Mouse (Mus musculus): ENCODE results near the gene Stx18. TPM values are rescaled to one million over a fixed set of nuclear protein-coding genes. Genes with fewer than 3 reads are reported as not detected.

Gene Stx18
- polyA plus RNA-seq, 1 experiment from 2014 or later, result 27.4 TPM

DNA sequence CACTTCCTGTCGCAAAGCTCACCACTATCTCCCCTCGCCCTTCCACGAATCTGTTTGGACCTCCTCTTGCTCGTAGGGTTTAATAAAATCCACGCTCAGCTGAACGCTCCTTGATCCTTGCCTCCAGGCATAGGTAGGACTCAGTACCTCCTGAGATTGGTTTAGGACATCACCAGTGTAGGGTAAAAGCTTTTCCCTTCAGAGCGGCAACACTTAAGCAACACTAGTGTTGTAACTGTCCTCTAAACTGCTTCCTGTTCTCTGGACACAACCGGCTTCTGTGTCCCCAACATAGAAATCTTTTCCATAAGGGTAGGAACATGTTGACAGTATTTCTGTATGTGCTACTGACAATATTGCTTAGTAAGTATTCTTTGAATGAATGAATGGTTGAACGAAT is 1.3 kb downstream of the Stx18 start:
- Histone ChIP-seq H3K4me1 (replicated peaks) (peaks cover 10% of the 10 kb centered on the region), H3K27me3 (no peaks in the 10 kb centered on the region), H3K9ac (peak overlapping the region; percentile 88), H3K9me3 (replicated peaks) (no peaks in the 10 kb centered on the region), H3K27ac (no peak overlapping the region), H3K4me2 (peak overlapping the region; percentile 86), H3K36me3 (0 out of 2 replicates have a peak, but pooled peaks cover 7% of the 10 kb centered on the region), H3K4me3 (peak overlapping the region; percentile 99)
- WGBS, result 20% methylated on average over 9 of the region's 9 CpGs
- ATAC-seq (replicated peaks; ENCODE audit: insufficient number of reproducible peaks, insufficient read depth, low FRiP score, low read depth), result no peak

GRCm38 (mm10) chr5:38044923-38045322 is 6.4 kb downstream of the Stx18 start:
- peaks cover 3% of the 10 kb centered on the region for H3K4me1 ChIP-seq (replicated peaks)
- H3K36me3 ChIP-seq, result 0 out of 2 replicates have a peak, but pooled peaks cover 7% of the 10 kb centered on the region
- H3K4me3 ChIP-seq, result no peak overlapping the region
- 55% methylated on average over 2 of the region's 2 CpGs for WGBS
- H3K9ac ChIP-seq, result no peak overlapping the region
- no peak overlapping the region for H3K27ac ChIP-seq
- no peak overlapping the region for H3K4me2 ChIP-seq
- ATAC-seq (replicated peaks; ENCODE audit: insufficient number of reproducible peaks, insufficient read depth, low FRiP score, low read depth), result no peak
- H3K9me3 ChIP-seq (replicated peaks), result no peaks in the 10 kb centered on the region
- H3K27me3 ChIP-seq, result no peaks in the 10 kb centered on the region

DNA sequence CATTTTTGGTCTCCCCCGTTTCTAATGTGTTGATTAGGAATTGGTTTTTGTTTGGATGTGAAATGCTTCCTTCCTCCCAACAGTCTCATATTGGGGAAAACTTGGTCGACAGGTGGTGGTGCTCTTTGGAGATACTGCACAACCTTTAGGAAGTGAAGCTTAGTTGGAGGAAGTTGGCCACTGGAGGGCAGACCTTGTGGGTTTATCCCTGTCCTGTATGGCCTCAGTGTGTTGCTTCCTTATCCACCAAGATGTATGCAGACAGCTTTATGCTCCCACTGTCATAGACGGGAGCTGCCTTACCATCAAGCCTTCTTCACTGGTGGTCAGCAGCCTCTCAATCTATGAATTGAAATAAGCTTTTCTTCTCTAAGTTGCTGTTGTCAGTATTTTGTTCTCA is 9.6 kb downstream of the Stx18 start:
- no peak overlapping the region for H3K4me2 ChIP-seq

GRCm38 (mm10) chr5:38061051-38061450 is 22.5 kb downstream of the Stx18 start:
- ATAC-seq (replicated peaks; ENCODE audit: insufficient number of reproducible peaks, insufficient read depth, low FRiP score, low read depth), result no peak
- H3K9me3 ChIP-seq (replicated peaks), result no peaks in the 10 kb centered on the region
- 73% methylated on average over 2 of the region's 2 CpGs for WGBS

More for the DNA sequence above, 9.6 kb downstream of the Stx18 start:
- Histone ChIP-seq H3K27ac (no peak overlapping the region), H3K9ac (no peak overlapping the region), H3K4me3 (no peak overlapping the region), H3K27me3 (no peaks in the 10 kb centered on the region), H3K9me3 (replicated peaks) (no peaks in the 10 kb centered on the region), H3K36me3 (0 out of 2 replicates have a peak, but pooled peaks cover 3% of the 10 kb centered on the region), H3K4me1 (replicated peaks) (no peaks in the 10 kb centered on the region)
- WGBS, result 41% methylated on average over 3 of the region's 3 CpGs
- ATAC-seq (replicated peaks; ENCODE audit: insufficient number of reproducible peaks, insufficient read depth, low FRiP score, low read depth), result no peak

DNA sequence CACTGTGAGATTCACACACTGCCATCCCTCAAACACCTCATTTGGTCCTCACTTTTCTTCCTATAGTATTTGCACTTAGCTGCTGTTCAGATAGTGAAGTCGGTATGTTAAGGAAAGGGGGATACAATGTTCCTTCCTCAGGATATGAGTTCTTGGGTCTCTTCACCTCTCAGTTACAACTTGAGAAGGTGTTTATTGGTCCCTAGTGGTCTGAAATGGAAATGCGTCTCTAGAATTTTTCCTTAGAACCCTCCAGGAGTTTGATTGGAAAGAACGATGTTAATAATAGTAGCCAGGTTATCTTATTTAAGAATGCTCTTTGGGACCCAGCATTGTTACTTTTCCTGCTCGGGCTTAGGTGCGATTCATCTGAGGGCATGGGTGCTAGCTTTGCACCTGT is 24.2 kb downstream of the Stx18 start:
- Histone ChIP-seq H3K9me3 (replicated peaks) (no peaks in the 10 kb centered on the region), H3K4me3 (no peak overlapping the region), H3K4me2 (no peak overlapping the region), H3K36me3 (no peaks in the 10 kb centered on the region), H3K27ac (no peak overlapping the region), H3K9ac (no peak overlapping the region), H3K4me1 (replicated peaks) (no peaks in the 10 kb centered on the region), H3K27me3 (no peaks in the 10 kb centered on the region)
- no peak for ATAC-seq (replicated peaks; ENCODE audit: insufficient number of reproducible peaks, insufficient read depth, low FRiP score, low read depth)
- 19% methylated on average over 5 of the region's 5 CpGs for WGBS

More at GRCm38 (mm10) chr5:38061051-38061450, 22.5 kb downstream of the Stx18 start:
- H3K27ac ChIP-seq, result no peak overlapping the region
- no peak overlapping the region for H3K9ac ChIP-seq
- H3K27me3 ChIP-seq, result no peaks in the 10 kb centered on the region
- H3K4me2 ChIP-seq, result no peak overlapping the region
- no peak overlapping the region for H3K4me3 ChIP-seq
- no peaks in the 10 kb centered on the region for H3K4me1 ChIP-seq (replicated peaks)
- no peaks in the 10 kb centered on the region for H3K36me3 ChIP-seq

DNA sequence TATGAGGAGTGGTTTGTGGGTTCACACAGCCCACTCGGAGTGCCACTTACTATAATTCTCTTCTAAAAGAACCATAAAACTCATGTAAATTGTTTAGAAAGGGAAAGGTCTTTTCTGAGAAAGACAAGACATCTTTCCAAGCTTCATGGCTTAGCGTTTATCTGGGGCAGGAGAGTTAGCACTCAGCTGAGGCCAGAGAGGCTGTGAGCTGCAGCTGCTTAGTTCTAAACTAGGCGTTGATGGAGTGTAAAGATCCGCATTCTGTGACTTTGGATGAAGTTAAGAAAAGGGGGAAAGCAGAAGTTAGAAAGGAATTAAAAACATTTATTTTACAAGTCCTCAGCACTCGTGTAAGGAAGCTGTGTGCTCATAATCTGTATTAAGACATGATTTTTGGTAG is 24.8 kb downstream of the Stx18 start:
- Histone ChIP-seq H3K36me3 (no peaks in the 10 kb centered on the region), H3K9ac (no peak overlapping the region), H3K4me3 (no peak overlapping the region), H3K27me3 (no peaks in the 10 kb centered on the region), H3K27ac (no peak overlapping the region), H3K9me3 (replicated peaks) (no peaks in the 10 kb centered on the region), H3K4me1 (replicated peaks) (no peaks in the 10 kb centered on the region), H3K4me2 (no peak overlapping the region)
- ATAC-seq (replicated peaks; ENCODE audit: insufficient number of reproducible peaks, insufficient read depth, low FRiP score, low read depth), result no peak
- WGBS, result 66% methylated on average over 5 of the region's 5 CpGs

- no peak for ATAC-seq (replicated peaks; ENCODE audit: insufficient number of reproducible peaks, insufficient read depth, low FRiP score, low read depth)
- Histone ChIP-seq H3K4me3 (no peak overlapping the region), H3K9me3 (replicated peaks) (no peaks in the 10 kb centered on the region), H3K27me3 (no peaks in the 10 kb centered on the region), H3K4me1 (replicated peaks) (no peaks in the 10 kb centered on the region), H3K9ac (no peak overlapping the region), H3K27ac (no peak overlapping the region), H3K4me2 (no peak overlapping the region), H3K36me3 (no peaks in the 10 kb centered on the region)
- 86% methylated on average over 4 of the region's 4 CpGs for WGBS
Measured at GRCm38 (mm10) chr5:38064043-38064575, 25.6 kb downstream of the Stx18 start.

GRCm38 (mm10) chr5:38064701-38065100 is 26.2 kb downstream of the Stx18 start:
- no peak overlapping the region for H3K27ac ChIP-seq
- no peak overlapping the region for H3K4me3 ChIP-seq
- 51% methylated on average over 5 of the region's 5 CpGs for WGBS
- no peaks in the 10 kb centered on the region for H3K36me3 ChIP-seq
- H3K4me1 ChIP-seq (replicated peaks), result no peaks in the 10 kb centered on the region
- H3K4me2 ChIP-seq, result no peak overlapping the region
- ATAC-seq (replicated peaks; ENCODE audit: insufficient number of reproducible peaks, insufficient read depth, low FRiP score, low read depth), result no peak
- no peak overlapping the region for H3K9ac ChIP-seq
- H3K27me3 ChIP-seq, result no peaks in the 10 kb centered on the region
- H3K9me3 ChIP-seq (replicated peaks), result no peaks in the 10 kb centered on the region

- WGBS, result 75% methylated on average over 2 of the region's 2 CpGs
Measured at GRCm38 (mm10) chr5:38065454-38065853, 26.9 kb downstream of the Stx18 start.

DNA sequence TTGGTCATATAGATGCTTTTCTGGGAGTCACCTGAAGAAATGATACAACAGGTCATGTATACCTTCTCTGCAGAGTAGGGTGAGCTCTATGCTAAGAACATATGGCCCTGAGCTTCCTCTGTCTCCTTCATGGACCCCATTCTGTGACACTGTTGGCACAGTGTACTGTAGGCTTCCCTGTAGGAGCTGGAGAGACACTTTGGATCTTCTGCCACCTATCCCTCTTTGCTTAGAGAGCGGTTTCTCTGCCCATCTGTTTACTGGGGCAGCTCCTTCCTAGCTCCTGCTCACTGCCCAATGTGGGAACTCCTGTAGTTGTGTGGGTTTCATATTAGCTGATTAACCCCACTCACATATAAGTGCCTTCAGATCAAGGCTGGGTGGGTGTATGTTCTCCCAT is 28.1 kb downstream of the Stx18 start:
- Histone ChIP-seq H3K27me3 (no peaks in the 10 kb centered on the region), H3K36me3 (no peaks in the 10 kb centered on the region), H3K9ac (no peak overlapping the region), H3K4me2 (no peak overlapping the region), H3K4me1 (replicated peaks) (no peaks in the 10 kb centered on the region), H3K27ac (no peak overlapping the region), H3K4me3 (no peak overlapping the region), H3K9me3 (replicated peaks) (no peaks in the 10 kb centered on the region)
- 100% methylated on average over 1 of the region's 1 CpGs for WGBS
- no peak for ATAC-seq (replicated peaks; ENCODE audit: insufficient number of reproducible peaks, insufficient read depth, low FRiP score, low read depth)

More at GRCm38 (mm10) chr5:38065454-38065853, 26.9 kb downstream of the Stx18 start:
- Histone ChIP-seq H3K4me3 (no peak overlapping the region), H3K9ac (no peak overlapping the region), H3K4me2 (no peak overlapping the region), H3K4me1 (replicated peaks) (no peaks in the 10 kb centered on the region), H3K27ac (no peak overlapping the region), H3K9me3 (replicated peaks) (no peaks in the 10 kb centered on the region), H3K36me3 (no peaks in the 10 kb centered on the region), H3K27me3 (no peaks in the 10 kb centered on the region)
- no peak for ATAC-seq (replicated peaks; ENCODE audit: insufficient number of reproducible peaks, insufficient read depth, low FRiP score, low read depth)

DNA sequence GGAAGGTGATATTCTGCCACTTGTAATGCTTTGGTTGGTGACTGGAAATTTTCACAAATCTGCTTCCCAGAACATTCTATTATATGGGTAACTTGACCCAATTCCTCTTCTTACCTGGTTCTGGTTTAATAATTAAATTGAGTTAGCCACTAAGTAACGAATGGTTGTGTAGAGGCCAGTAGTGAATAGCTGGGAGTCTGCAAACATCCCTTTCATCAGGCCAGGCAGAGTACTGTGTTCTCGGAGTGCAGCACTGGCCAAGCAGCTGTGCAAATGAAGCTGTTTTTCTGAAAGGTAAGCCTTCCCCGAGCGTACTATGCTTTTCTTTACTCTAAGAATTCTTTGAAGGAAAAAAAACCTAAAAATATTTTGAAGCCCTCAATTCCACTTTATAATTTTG is 37.8 kb downstream of the Stx18 start:
- WGBS, result 83% methylated on average over 4 of the region's 4 CpGs
- Histone ChIP-seq H3K4me3 (no peak overlapping the region), H3K9ac (no peak overlapping the region), H3K9me3 (replicated peaks) (no peaks in the 10 kb centered on the region), H3K27ac (no peak overlapping the region), H3K27me3 (no peaks in the 10 kb centered on the region), H3K4me1 (replicated peaks) (no peaks in the 10 kb centered on the region), H3K36me3 (no peaks in the 10 kb centered on the region), H3K4me2 (no peak overlapping the region)
- ATAC-seq (replicated peaks; ENCODE audit: insufficient number of reproducible peaks, insufficient read depth, low FRiP score, low read depth), result no peak

DNA sequence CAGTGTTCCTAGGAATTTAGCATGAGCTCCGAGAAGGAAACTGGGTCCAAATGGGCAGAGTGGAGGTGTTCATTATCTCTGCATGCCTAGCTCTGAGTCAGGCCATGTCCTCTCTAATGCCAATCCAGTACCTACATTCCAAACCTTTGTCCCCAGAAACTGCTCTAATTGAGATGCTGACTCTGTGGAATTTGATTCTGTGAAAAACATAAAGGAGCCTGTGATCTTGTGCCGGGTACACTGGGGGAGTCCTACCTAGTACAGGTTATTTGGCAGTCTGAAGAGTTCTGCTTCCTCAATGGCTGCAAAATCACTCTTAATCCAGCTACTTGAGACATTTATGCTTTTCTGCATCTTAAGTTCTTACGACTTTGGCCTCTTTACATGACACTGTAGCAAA is 40.0 kb downstream of the Stx18 start:
- no peak for ATAC-seq (replicated peaks; ENCODE audit: insufficient number of reproducible peaks, insufficient read depth, low FRiP score, low read depth)
- no peak overlapping the region for H3K4me3 ChIP-seq
- no peak overlapping the region for H3K9ac ChIP-seq
- no peak overlapping the region for H3K4me2 ChIP-seq
- no peaks in the 10 kb centered on the region for H3K27me3 ChIP-seq
- H3K4me1 ChIP-seq (replicated peaks), result 0 out of 2 replicates have a peak, but pooled peaks cover 2% of the 10 kb centered on the region
- no peak overlapping the region for H3K27ac ChIP-seq
- no peaks in the 10 kb centered on the region for H3K9me3 ChIP-seq (replicated peaks)
- H3K36me3 ChIP-seq, result no peaks in the 10 kb centered on the region
- 85% methylated on average over 3 of the region's 3 CpGs for WGBS

All from heart, embryonic 15.5 days (tissue).